Mouse (Mus musculus): ENCODE data around the gene Ehbp1l1. TPM values are rescaled to one million over a fixed set of nuclear protein-coding genes. Genes with fewer than 3 reads are reported as not detected.
A peak's percentile ranks its signal among the peaks of the same experiment; 100 is the strongest.

Ehbp1l1 gene
- polyA plus RNA-seq, 1 experiment, result 73.8 TPM

DNA sequence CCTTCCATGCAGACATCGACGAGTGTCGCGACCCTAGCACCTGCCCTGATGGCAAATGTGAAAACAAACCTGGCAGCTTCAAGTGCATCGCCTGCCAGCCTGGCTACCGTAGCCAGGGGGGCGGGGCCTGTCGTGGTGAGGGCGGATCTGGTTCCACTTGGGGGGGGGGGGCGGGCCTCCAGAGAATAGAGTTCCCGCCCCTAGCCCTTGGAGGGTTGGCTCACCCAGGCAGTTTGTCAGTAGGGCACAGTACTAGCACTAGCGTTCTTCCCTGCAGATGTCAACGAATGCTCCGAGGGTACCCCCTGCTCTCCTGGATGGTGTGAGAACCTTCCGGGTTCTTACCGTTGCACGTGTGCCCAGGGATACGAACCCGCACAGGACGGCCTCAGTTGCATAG is 25.6 kb upstream of the Ehbp1l1 start:
- no peak for TF ChIP-seq POLR2A (IDR thresholded peaks at IDR 0.05; ENCODE audit: borderline replicate concordance, extremely low read depth, low read depth, low read length)
- TF ChIP-seq CTCF (IDR thresholded peaks at IDR 0.05; ENCODE audit: insufficient read depth, low read length), result no peak
- WGBS, result 23% methylated on average over 20 of the region's 20 CpGs
- peak; percentile 50 for DNase-seq
- peaks cover 3% of the 10 kb centered on the region; the same call in 1 of the 2 replicates for H3K4me1 ChIP-seq (ENCODE audit: control insufficient read depth, insufficient read depth, low read length)
- H3K4me3 ChIP-seq (replicated peaks; ENCODE audit: extremely low read depth, low read depth, low read length), result no peak overlapping the region

DNA sequence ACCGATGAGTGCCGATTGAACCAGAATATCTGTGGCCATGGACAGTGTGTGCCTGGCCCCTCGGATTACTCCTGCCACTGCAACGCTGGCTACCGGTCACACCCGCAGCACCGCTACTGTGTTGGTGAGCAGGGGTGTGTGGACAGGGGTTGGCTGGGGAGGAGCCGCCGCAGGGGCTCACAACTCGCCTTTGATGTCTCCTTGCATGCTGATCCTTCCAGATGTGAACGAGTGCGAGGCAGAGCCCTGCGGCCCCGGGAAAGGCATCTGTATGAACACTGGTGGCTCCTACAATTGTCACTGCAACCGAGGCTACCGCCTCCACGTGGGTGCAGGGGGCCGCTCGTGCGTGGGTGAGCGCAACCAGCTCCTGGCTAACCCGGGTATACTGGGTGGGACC is 24.8 kb upstream of the Ehbp1l1 start:
- TF ChIP-seq CTCF (IDR thresholded peaks at IDR 0.05; ENCODE audit: insufficient read depth, low read length), result no peak
- 54% methylated on average over 22 of the region's 22 CpGs for WGBS
- H3K4me1 ChIP-seq (ENCODE audit: control insufficient read depth, insufficient read depth, low read length), result peaks cover 3% of the 10 kb centered on the region; the same call in 1 of the 2 replicates
- H3K4me3 ChIP-seq (replicated peaks; ENCODE audit: extremely low read depth, low read depth, low read length), result no peak overlapping the region
- DNase-seq, result no peak

DNA sequence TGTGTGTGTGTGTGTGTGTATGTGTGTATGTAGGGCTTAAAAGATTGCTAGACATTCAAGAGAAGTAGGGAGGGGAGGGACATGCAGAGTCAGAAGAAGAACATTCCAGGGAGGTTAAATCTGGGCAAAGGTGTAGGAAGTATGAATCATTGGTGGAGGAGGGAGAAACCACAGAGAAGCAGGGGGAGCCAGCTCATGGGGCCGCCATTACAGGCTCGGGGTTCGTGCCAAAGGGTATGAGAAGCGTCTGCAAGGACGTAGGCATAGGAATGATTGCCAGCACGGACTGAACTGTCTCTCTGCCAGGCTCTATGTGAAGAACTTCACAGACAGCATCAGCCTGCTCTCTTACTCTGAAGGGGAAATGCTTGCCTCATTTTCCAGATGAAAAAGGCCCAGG is 23.4 kb upstream of the Ehbp1l1 start:
- Histone ChIP-seq H3K4me3 (replicated peaks; ENCODE audit: extremely low read depth, low read depth, low read length) (no peak overlapping the region), H3K4me1 (ENCODE audit: control insufficient read depth, insufficient read depth, low read length) (peaks cover 3% of the 10 kb centered on the region; the same call in 1 of the 2 replicates)
- TF ChIP-seq POLR2A (IDR thresholded peaks at IDR 0.05; ENCODE audit: borderline replicate concordance, extremely low read depth, low read depth, low read length) (no peak), CTCF (IDR thresholded peaks at IDR 0.05; ENCODE audit: insufficient read depth, low read length) (no peak)
- WGBS, result 69% methylated on average over 6 of the region's 6 CpGs
- DNase-seq, result no peak

DNA sequence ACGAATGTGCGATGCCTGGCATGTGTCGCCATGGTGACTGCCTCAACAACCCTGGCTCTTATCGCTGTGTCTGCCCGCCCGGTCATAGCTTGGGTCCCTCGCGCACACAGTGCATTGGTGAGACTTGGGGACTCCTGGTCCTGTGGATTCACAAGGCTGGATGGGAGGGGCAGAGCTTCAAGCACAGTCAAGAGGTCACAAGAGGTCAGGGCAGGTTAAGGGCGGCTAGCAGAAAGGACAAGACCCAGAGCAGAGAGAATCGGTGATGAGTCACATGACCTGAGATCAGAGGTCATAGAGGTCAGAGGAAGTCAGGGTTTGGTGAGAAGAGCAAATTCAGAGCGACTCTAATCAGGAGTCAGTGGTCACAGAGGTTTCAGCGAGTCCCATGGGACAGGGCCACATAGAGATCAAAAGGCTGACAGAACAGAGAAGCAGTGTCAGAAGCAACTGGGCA is 20.8 kb upstream of the Ehbp1l1 start:
- no peak for DNase-seq
- 58% methylated on average over 12 of the region's 12 CpGs for WGBS
- TF ChIP-seq CTCF (IDR thresholded peaks at IDR 0.05; ENCODE audit: insufficient read depth, low read length) (no peak), POLR2A (IDR thresholded peaks at IDR 0.05; ENCODE audit: borderline replicate concordance, extremely low read depth, low read depth, low read length) (no peak)
- Histone ChIP-seq H3K4me1 (ENCODE audit: control insufficient read depth, insufficient read depth, low read length) (peaks cover 6% of the 10 kb centered on the region; the same call in 1 of the 2 replicates), H3K4me3 (replicated peaks; ENCODE audit: extremely low read depth, low read depth, low read length) (no peak overlapping the region)

DNA sequence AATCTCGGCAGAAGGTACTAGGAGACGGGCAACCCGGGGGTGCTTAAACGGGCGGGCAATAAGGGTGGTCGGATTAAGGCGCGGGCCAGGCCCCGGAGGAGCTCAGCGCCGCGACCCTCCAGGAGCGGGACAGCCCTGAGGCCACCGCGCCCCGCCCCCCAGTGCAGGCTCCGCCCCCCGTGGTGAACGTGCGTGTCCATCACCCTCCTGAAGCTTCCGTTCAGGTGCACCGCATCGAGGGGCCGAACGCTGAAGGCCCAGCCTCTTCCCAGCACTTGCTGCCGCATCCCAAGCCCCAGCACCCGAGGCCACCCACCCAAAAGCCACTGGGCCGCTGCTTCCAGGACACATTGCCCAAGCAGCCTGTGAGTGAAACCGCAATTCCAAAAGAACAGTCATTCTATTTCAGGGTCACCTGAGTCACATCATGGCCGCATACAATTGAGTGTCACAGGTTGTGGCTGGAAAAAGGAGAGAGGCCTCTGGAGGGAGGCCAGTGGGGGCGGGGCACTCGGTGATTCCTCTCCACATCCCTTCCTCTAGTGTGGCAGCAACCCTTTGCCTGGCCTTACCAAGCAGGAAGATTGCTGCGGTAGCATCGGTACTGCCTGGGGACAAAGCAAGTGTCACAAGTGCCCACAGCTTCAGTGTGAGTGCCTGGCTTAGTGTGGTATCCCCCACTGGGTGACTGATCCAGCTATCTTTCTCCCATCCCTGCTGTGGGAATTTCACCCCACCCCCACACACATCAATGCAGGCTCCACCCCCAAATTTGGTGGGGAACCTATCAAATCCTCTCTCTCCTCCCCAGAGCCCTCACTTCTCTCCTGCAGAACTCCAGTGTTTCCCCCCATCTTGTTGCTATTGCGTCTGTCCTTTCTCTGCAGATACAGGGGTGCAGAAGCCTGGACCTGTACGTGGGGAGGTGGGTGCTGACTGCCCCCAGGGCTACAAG is 19.9 kb upstream of the Ehbp1l1 start:
- TF ChIP-seq CTCF (IDR thresholded peaks at IDR 0.05; ENCODE audit: insufficient read depth, low read length) (no peak), POLR2A (IDR thresholded peaks at IDR 0.05; ENCODE audit: borderline replicate concordance, extremely low read depth, low read depth, low read length) (no peak)
- WGBS, result 26% methylated on average over 36 of the region's 36 CpGs
- DNase-seq, result peak; percentile 37
- H3K4me3 ChIP-seq (replicated peaks; ENCODE audit: extremely low read depth, low read depth, low read length), result no peak overlapping the region
- H3K4me1 ChIP-seq (ENCODE audit: control insufficient read depth, insufficient read depth, low read length), result peaks cover 4% of the 10 kb centered on the region; the same call in 1 of the 2 replicates

DNA sequence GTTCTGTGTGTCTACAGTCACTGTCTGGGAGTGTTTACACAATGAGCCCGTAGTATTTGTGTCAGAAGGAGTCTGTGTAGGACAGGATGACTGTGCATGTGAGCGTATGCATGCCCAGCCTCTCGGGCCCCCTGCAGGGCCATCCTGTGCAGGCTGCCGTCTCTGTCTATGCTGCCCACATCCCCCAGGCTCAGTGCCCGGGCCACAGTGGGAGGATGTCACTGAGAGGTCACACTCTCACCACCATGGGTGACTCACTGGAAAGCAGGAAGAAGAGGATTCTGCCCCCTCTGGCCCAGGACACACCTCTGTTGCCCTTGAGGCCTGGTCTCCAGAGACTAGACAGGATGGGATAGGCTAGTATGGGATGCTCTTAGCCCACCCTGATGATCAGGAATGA is 17.5 kb upstream of the Ehbp1l1 start:
- WGBS, result 7% methylated on average over 5 of the region's 5 CpGs
- Histone ChIP-seq H3K4me3 (replicated peaks; ENCODE audit: extremely low read depth, low read depth, low read length) (no peak overlapping the region), H3K4me1 (ENCODE audit: control insufficient read depth, insufficient read depth, low read length) (peaks cover 9% of the 10 kb centered on the region)
- TF ChIP-seq CTCF (IDR thresholded peaks at IDR 0.05; ENCODE audit: insufficient read depth, low read length) (no peak), POLR2A (IDR thresholded peaks at IDR 0.05; ENCODE audit: borderline replicate concordance, extremely low read depth, low read depth, low read length) (no peak)
- DNase-seq, result no peak

DNA sequence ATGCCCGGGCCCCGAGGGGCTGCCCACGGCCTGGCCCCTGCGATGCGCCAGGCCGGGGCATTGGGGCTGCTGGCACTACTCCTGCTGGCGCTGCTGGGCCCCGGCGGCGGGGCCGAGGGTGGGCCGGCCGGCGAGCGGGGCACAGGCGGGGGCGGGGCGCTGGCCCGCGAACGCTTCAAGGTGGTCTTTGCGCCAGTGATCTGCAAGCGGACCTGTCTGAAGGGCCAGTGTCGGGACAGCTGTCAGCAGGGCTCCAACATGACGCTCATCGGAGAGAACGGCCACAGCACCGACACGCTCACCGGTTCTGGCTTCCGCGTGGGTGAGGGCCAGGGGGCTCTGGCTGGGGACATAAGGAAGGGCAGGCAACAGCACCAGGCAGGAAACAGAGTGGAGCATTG is 16.1 kb upstream of the Ehbp1l1 start:
- H3K4me1 ChIP-seq (ENCODE audit: control insufficient read depth, insufficient read depth, low read length), result peaks cover 9% of the 10 kb centered on the region
- 8% methylated on average over 32 of the region's 32 CpGs for WGBS

DNA sequence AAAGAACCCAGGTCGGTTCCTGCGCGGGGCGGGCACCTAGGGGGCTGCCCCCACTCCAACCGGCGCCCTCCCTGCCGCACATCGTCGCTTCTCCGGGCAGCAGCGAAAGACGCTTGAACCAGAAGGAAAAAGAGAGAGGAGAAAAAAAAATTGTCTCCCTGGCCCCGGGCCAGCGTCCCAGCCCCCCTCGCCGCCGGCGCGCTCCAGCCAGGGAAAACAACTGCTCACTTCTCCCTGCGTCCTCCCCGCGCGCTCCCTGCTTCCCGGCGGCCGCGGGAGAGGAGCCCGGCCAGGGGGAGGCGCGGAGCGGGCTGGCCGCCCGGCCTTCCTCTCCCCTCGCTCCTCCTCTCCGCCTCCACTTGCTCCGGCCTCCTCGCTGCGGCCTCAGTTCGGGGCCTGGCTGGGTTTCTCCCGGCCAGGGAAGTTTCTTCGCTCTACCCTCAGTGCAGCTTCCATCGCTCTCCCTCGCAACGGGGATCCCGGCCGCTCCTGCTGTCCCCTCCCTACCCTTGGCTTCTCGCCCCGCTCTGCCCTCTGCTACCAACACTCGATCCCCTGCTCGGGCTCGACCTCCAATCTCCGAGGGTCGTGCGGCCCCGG is 15.6 kb upstream of the Ehbp1l1 start:
- DNase-seq, result peak; percentile 76
- under 1% methylated on average over 52 of the region's 55 CpGs for WGBS
- H3K4me3 ChIP-seq (replicated peaks; ENCODE audit: extremely low read depth, low read depth, low read length), result peak overlapping the region; percentile 73
- peak; percentile 43; the same call in 1 of the 2 replicates for TF ChIP-seq POLR2A (IDR thresholded peaks at IDR 0.05; ENCODE audit: borderline replicate concordance, extremely low read depth, low read depth, low read length)
- no peak for TF ChIP-seq CTCF (IDR thresholded peaks at IDR 0.05; ENCODE audit: insufficient read depth, low read length)
- H3K4me1 ChIP-seq (ENCODE audit: control insufficient read depth, insufficient read depth, low read length), result peaks cover 9% of the 10 kb centered on the region

More for the DNA sequence above, 16.1 kb upstream of the Ehbp1l1 start:
- H3K4me3 ChIP-seq (replicated peaks; ENCODE audit: extremely low read depth, low read depth, low read length), result peak overlapping the region; percentile 73
- no peak for DNase-seq
- TF ChIP-seq CTCF (IDR thresholded peaks at IDR 0.05; ENCODE audit: insufficient read depth, low read length) (no peak), POLR2A (IDR thresholded peaks at IDR 0.05; ENCODE audit: borderline replicate concordance, extremely low read depth, low read depth, low read length) (no peak)

Measured in lung, adult 2 months (tissue).